Mouse (Mus musculus): ENCODE data around the gene Aldh1l2. TPM values are rescaled to one million over a fixed set of nuclear protein-coding genes. Genes with fewer than 3 reads are reported as not detected.

Aldh1l2 gene
- polyA plus RNA-seq, 1 experiment = 0.27 TPM

DNA sequence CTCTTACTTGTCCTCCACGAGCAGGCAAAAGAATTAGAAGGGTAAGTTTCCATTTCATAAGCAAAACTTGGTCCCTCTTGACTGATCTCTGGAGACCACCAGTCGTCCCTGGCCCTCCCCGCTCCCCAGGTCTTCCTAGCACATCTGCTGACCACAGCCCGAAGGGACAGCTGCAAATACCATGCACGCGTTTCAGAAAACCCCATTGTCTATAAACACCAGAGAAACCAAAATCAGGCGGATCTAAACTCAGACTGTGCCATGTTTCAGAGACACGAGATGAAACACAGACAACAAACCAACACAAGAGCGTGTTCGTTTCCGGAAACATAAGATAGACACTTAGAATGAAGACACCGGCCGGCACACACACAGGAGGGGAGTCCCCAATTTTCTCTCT is 58.7 kb downstream of the Aldh1l2 start:
- Histone ChIP-seq H3K27ac (ENCODE audit: control insufficient read depth, insufficient read depth, low read length) (no peak overlapping the region), H3K4me1 (replicated peaks; ENCODE audit: control insufficient read depth, insufficient read depth, low read length) (no peaks in the 10 kb centered on the region), H3K4me3 (ENCODE audit: control insufficient read depth, insufficient read depth, low read length) (no peak overlapping the region), H3K36me3 (ENCODE audit: control insufficient read depth, insufficient read depth, low read length) (no peaks in the 10 kb centered on the region), H3K27me3 (ENCODE audit: control insufficient read depth, insufficient read depth, low read length) (no peaks in the 10 kb centered on the region)
- WGBS = 96% methylated on average over 13 of the region's 13 CpGs
- no peak for DNase-seq
- TF ChIP-seq CTCF (IDR thresholded peaks at IDR 0.05; ENCODE audit: borderline replicate concordance, control insufficient read depth, extremely low read depth, insufficient read depth, low read length, poor library complexity) (no peak), POLR2A (IDR thresholded peaks at IDR 0.05; ENCODE audit: control insufficient read depth, extremely low read depth, insufficient read depth, low read length, poor library complexity) (no peak)

DNA sequence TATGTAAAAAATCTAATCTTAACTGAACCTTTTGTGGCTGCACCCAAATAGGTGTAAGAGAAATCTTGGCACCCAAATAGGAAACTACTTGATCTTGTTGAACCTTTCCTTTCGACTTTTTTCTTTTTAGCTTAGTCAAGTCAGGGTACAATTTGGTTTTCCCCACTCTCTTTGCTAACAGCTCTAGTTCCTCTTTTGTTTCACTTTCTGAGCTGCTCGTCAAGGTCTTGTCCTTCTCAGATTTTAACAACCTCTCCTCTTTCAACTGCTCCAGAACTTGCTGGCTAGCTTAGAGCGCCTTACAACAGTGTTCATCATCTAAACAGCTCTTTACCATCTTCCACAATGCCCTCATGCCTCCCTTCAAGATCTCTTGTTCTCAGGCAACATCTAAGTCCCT is 76.4 kb downstream of the Aldh1l2 start:
- WGBS = 78% methylated on average over 3 of the region's 3 CpGs
- no peaks in the 10 kb centered on the region for H3K4me1 ChIP-seq (replicated peaks; ENCODE audit: control insufficient read depth, insufficient read depth, low read length)
- no peaks in the 10 kb centered on the region for H3K27me3 ChIP-seq (ENCODE audit: control insufficient read depth, insufficient read depth, low read length)
- no peak for DNase-seq
- H3K36me3 ChIP-seq (ENCODE audit: control insufficient read depth, insufficient read depth, low read length) = no peaks in the 10 kb centered on the region
- H3K4me3 ChIP-seq (ENCODE audit: control insufficient read depth, insufficient read depth, low read length) = no peak overlapping the region
- H3K27ac ChIP-seq (ENCODE audit: control insufficient read depth, insufficient read depth, low read length) = no peak overlapping the region
- TF ChIP-seq CTCF (IDR thresholded peaks at IDR 0.05; ENCODE audit: borderline replicate concordance, control insufficient read depth, extremely low read depth, insufficient read depth, low read length, poor library complexity) = no peak
- no peak for TF ChIP-seq POLR2A (IDR thresholded peaks at IDR 0.05; ENCODE audit: control insufficient read depth, extremely low read depth, insufficient read depth, low read length, poor library complexity)

DNA sequence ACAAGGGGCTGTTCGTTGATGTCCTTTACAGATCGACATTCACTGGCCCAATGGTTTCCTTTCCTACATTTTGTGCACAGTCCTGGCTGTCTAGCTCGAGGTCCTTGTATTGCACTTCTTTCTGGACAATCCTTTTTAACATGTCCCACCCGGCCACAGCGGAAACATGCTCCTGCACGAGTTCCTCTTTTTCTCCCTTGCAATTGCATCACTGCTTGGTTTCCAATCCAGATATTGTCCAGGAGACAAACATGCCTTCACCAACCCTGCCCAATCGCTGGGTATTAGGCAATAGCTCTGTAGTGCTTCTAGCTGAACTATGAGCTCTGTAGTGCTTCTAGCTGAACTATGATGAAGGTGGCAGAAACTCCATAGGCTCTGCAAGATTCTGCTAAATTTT is 85.4 kb downstream of the Aldh1l2 start:
- WGBS = 90% methylated on average over 7 of the region's 7 CpGs
- Histone ChIP-seq H3K4me1 (replicated peaks; ENCODE audit: control insufficient read depth, insufficient read depth, low read length) (no peaks in the 10 kb centered on the region), H3K27ac (ENCODE audit: control insufficient read depth, insufficient read depth, low read length) (no peak overlapping the region), H3K27me3 (ENCODE audit: control insufficient read depth, insufficient read depth, low read length) (no peaks in the 10 kb centered on the region), H3K4me3 (ENCODE audit: control insufficient read depth, insufficient read depth, low read length) (no peak overlapping the region), H3K36me3 (ENCODE audit: control insufficient read depth, insufficient read depth, low read length) (no peaks in the 10 kb centered on the region)
- no peak for TF ChIP-seq POLR2A (IDR thresholded peaks at IDR 0.05; ENCODE audit: control insufficient read depth, extremely low read depth, insufficient read depth, low read length, poor library complexity)
- no peak for TF ChIP-seq CTCF (IDR thresholded peaks at IDR 0.05; ENCODE audit: borderline replicate concordance, control insufficient read depth, extremely low read depth, insufficient read depth, low read length, poor library complexity)
- no peak for DNase-seq

Other genes with a start within 250 kb of the Aldh1l2 start
- 0.82 and 0.97 TPM in 2 replicates for gene Slc41a2, start 196.3 kb downstream of the Aldh1l2 start, polyA plus RNA-seq (2012; rRNA removed)
- gene D10Wsu102e, start 173.9 kb downstream of the Aldh1l2 start, polyA plus RNA-seq (2012; rRNA removed) = 0.64 and 0.65 TPM in 2 replicates
- 3.9 and 4.2 TPM in 2 replicates for gene Washc4, start 9.6 kb upstream of the Aldh1l2 start, polyA plus RNA-seq (2012; rRNA removed)
- gene Appl2, start 114.6 kb upstream of the Aldh1l2 start, polyA plus RNA-seq (2012; rRNA removed) = 6.0 and 7.0 TPM in 2 replicates
- gene 1500009L16Rik, start 188.7 kb upstream of the Aldh1l2 start, polyA plus RNA-seq (2012; rRNA removed) = 7.8 and 14.5 TPM in 2 replicates

All from thymus, adult 2 months (tissue).